Mouse (Mus musculus) CH12.LX (cell line): Measurements from ENCODE around the gene Gm42669. TPM values are rescaled to one million over a fixed set of nuclear protein-coding genes. Genes with fewer than 3 reads are reported as not detected.

Experiments used
- DNase-seq: peaks from one replicate; pipeline ENCODE4 v3.0.0-alpha.2; 2013; ENCODE audit errors: extremely low read depth
- H3K27ac ChIP-seq: 2 replicates; pipeline ENCODE4 v1.5.1; 2012; ENCODE audit warnings: low read depth, mild to moderate bottlenecking, control low read depth, moderate library complexity; ENCODE audit not compliant: insufficient read depth
- H3K27me3 ChIP-seq: replicated peaks from 2 replicates; pipeline ENCODE3; 2012; ENCODE audit warnings: inconsistent platforms
- H3K36me3 ChIP-seq, 2 experiments: replicated peaks in 1 of 2; 2 replicates each; pipeline versions ENCODE3 to v1.6.1; 2012; ENCODE audit warnings: inconsistent platforms in 1 of 2, low read length in 1 of 2, mild to moderate bottlenecking in 1 of 2, mixed read lengths in 1 of 2, moderate library complexity in 1 of 2; ENCODE audit not compliant: control insufficient read depth in 1 of 2, insufficient read depth in 1 of 2
- H3K4me1 ChIP-seq, 2 experiments: 2 replicates each; pipeline ENCODE4 v1.6.1; 2012; ENCODE audit warnings: inconsistent platforms in 1 of 2, moderate library complexity in 1 of 2; ENCODE audit not compliant: insufficient read depth in 2 of 2, control insufficient read depth in 1 of 2
- H3K4me2 ChIP-seq: 2 replicates; pipeline ENCODE4 v1.6.1; 2012; ENCODE audit warnings: low read depth, mild to moderate bottlenecking, control low read depth; ENCODE audit not compliant: poor library complexity, insufficient read depth, severe bottlenecking
- H3K4me3 ChIP-seq, 3 experiments: fragments of 150-350 bp in 1 of 3; sonication (generic) in 1 of 3; replicated peaks in 1 of 3; 2 replicates each; pipeline versions ENCODE3 to v1.5.1; 2011 to 2012; ENCODE audit warnings: low read depth in 2 of 3, low read length in 2 of 3, mild to moderate bottlenecking in 2 of 3, moderate library complexity in 2 of 3, control low read depth in 1 of 3, improper control_type of control experiment in 1 of 3, inconsistent platforms in 1 of 3, mixed read lengths in 1 of 3; ENCODE audit not compliant: poor library complexity in 1 of 3
- H3K79me2 ChIP-seq: replicated peaks from 2 replicates; pipeline ENCODE4 v1.6.1; 2012; ENCODE audit warnings: mild to moderate bottlenecking, moderate library complexity; ENCODE audit not compliant: control insufficient read depth, poor library complexity, insufficient read depth, severe bottlenecking; ENCODE audit errors: extremely low read depth
- H3K9ac ChIP-seq: 2 replicates; pipeline ENCODE4 v1.6.1; 2012; ENCODE audit warnings: low read depth, mild to moderate bottlenecking, control low read depth, moderate library complexity; ENCODE audit not compliant: insufficient read depth
- H3K9me3 ChIP-seq: replicated peaks from 2 replicates; pipeline ENCODE3; 2012; ENCODE audit warnings: low read length, inconsistent platforms, mixed read lengths
- BHLHE40 ChIP-seq: IDR thresholded peaks from 2 replicates; pipeline ENCODE4 v1.6.1; 2011; ENCODE audit warnings: mild to moderate bottlenecking, low read depth, low read length, improper control_type of control experiment
- CHD1 ChIP-seq: IDR thresholded peaks from 2 replicates; pipeline ENCODE4 v1.6.1; 2012; ENCODE audit warnings: low read depth, low read length, improper control_type of control experiment, inconsistent platforms
- CTCF ChIP-seq, 2 experiments: IDR thresholded peaks in 1 of 2; conservative IDR thresholded peaks in 1 of 2; 2 replicates each; pipeline ENCODE4 v1.5.1; 2011 to 2012; ENCODE audit warnings: low read depth in 2 of 2, low read length in 2 of 2, improper control_type of control experiment in 1 of 2, inconsistent platforms in 1 of 2, mild to moderate bottlenecking in 1 of 2, moderate library complexity in 1 of 2
- E2F4 ChIP-seq: IDR thresholded peaks from 2 replicates; pipeline ENCODE4 v1.6.1; 2011; ENCODE audit warnings: low read depth, low read length, improper control_type of control experiment; ENCODE audit not compliant: insufficient replicate concordance
- ELF1 ChIP-seq: IDR thresholded peaks from 2 replicates; pipeline ENCODE4 v1.6.1; 2014; ENCODE audit warnings: low read depth, mild to moderate bottlenecking, inconsistent platforms, low read length, improper control_type of control experiment
- EP300 ChIP-seq: IDR thresholded peaks from 2 replicates; pipeline ENCODE4 v1.6.1; 2011; ENCODE audit warnings: low read length, improper control_type of control experiment
- GABPA ChIP-seq: IDR thresholded peaks from 2 replicates; pipeline ENCODE4 v1.6.1; 2012; ENCODE audit warnings: low read depth, low read length, improper control_type of control experiment, inconsistent platforms; ENCODE audit not compliant: insufficient replicate concordance
- JUN ChIP-seq: IDR thresholded peaks from 2 replicates; pipeline ENCODE4 v1.6.1; 2011; ENCODE audit warnings: low read depth, mild to moderate bottlenecking, low read length, improper control_type of control experiment, moderate library complexity; ENCODE audit not compliant: insufficient read depth
- JUND ChIP-seq: conservative IDR thresholded peaks from 2 replicates; pipeline ENCODE4 v1.6.1; 2011; ENCODE audit warnings: low read depth, low read length, improper control_type of control experiment
- KAT2A ChIP-seq: IDR thresholded peaks from 2 replicates; pipeline ENCODE4 v1.6.1; 2012; ENCODE audit warnings: low read length, improper control_type of control experiment, inconsistent platforms; ENCODE audit not compliant: insufficient replicate concordance
- MAFK ChIP-seq: IDR thresholded peaks from 2 replicates; pipeline ENCODE4 v1.6.1; 2011; ENCODE audit warnings: low read length, improper control_type of control experiment; ENCODE audit not compliant: insufficient replicate concordance
- MAX ChIP-seq: IDR thresholded peaks from 2 replicates; pipeline ENCODE4 v1.6.1; 2011; ENCODE audit warnings: low read length, improper control_type of control experiment
- MAZ ChIP-seq: IDR thresholded peaks from 2 replicates; pipeline ENCODE4 v1.6.1; 2012; ENCODE audit warnings: low read depth, mild to moderate bottlenecking, inconsistent platforms, low read length, improper control_type of control experiment, moderate library complexity
- MEF2A ChIP-seq: IDR thresholded peaks from 2 replicates; pipeline ENCODE4 v1.6.1; 2014; ENCODE audit warnings: low read depth, mild to moderate bottlenecking, inconsistent platforms, low read length, improper control_type of control experiment, borderline replicate concordance
- MYC ChIP-seq: IDR thresholded peaks from 2 replicates; pipeline ENCODE4 v1.6.1; 2011; ENCODE audit warnings: low read depth, mild to moderate bottlenecking, improper control_type of control experiment, low read length
- NELFE ChIP-seq: IDR thresholded peaks from 2 replicates; pipeline ENCODE4 v1.6.1; 2011; ENCODE audit warnings: low read depth, low read length, improper control_type of control experiment
- NRF1 ChIP-seq: IDR thresholded peaks from 2 replicates; pipeline ENCODE4 v1.6.1; 2014; ENCODE audit warnings: low read depth, mild to moderate bottlenecking, inconsistent platforms, low read length, improper control_type of control experiment, moderate library complexity
- PAX5 ChIP-seq: IDR thresholded peaks from 2 replicates; pipeline ENCODE4 v1.6.1; 2012; ENCODE audit warnings: low read length, inconsistent platforms, mixed read lengths
- POLR2A ChIP-seq: IDR thresholded peaks from 2 replicates; pipeline ENCODE4 v1.6.1; 2011; ENCODE audit warnings: low read depth, mild to moderate bottlenecking, improper control_type of control experiment, low read length
- RAD21 ChIP-seq: IDR thresholded peaks from 2 replicates; pipeline ENCODE4 v1.6.1; 2011; ENCODE audit warnings: low read depth, mild to moderate bottlenecking, low read length, improper control_type of control experiment, moderate library complexity
- RCOR1 ChIP-seq: conservative IDR thresholded peaks from 2 replicates; pipeline ENCODE4 v1.6.1; 2012; ENCODE audit warnings: low read depth, mild to moderate bottlenecking, inconsistent platforms, low read length, improper control_type of control experiment
- SIN3A ChIP-seq: IDR thresholded peaks from 2 replicates; pipeline ENCODE4 v1.6.1; 2012; ENCODE audit warnings: low read length, improper control_type of control experiment, inconsistent platforms
- SMC3 ChIP-seq: IDR thresholded peaks from 2 replicates; pipeline ENCODE4 v1.6.1; 2011; ENCODE audit warnings: low read depth, low read length, improper control_type of control experiment
- TBP ChIP-seq: conservative IDR thresholded peaks from 2 replicates; pipeline ENCODE4 v1.6.1; 2011; ENCODE audit warnings: low read depth, low read length, improper control_type of control experiment
- UBTF ChIP-seq: IDR thresholded peaks from 2 replicates; pipeline ENCODE4 v1.6.1; 2012; ENCODE audit warnings: low read depth, mild to moderate bottlenecking, inconsistent platforms, low read length, improper control_type of control experiment, moderate library complexity
- ZC3H11A ChIP-seq: IDR thresholded peaks from 2 replicates; pipeline ENCODE4 v1.6.1; 2012; ENCODE audit warnings: low read depth, mild to moderate bottlenecking, inconsistent platforms, low read length, improper control_type of control experiment
- ZMIZ1 ChIP-seq: IDR thresholded peaks from 2 replicates; pipeline ENCODE4 v1.6.1; 2012; ENCODE audit warnings: low read depth, mild to moderate bottlenecking, inconsistent platforms, low read length, improper control_type of control experiment
- ZNF384 ChIP-seq: IDR thresholded peaks from 2 replicates; pipeline ENCODE4 v1.6.1; 2012; ENCODE audit warnings: low read depth, low read length, improper control_type of control experiment, inconsistent platforms
- dilution Hi-C: fragments of 300-500 bp; cut with MboI; formaldehyde crosslinking; loops from 2 replicates; pipeline ENCODE4 v1.14.3; 2020; ENCODE audit warnings: low sequenced_read_pairs; ENCODE audit not compliant: extremely low pct_unique_long_range_greater_than_20kb, extremely low pct_ligation_motif_present
- in situ Hi-C: fragments of 300-500 bp; cut with MboI; formaldehyde crosslinking; loops from 3 replicates; pipeline ENCODE4 v1.14.3; 2019; ENCODE audit warnings: low sequenced_read_pairs, low pct_ligation_motif_present, low pct_unique_long_range_greater_than_20kb, mixed read lengths
- polyA plus RNA-seq: library from polyadenylated mRNA; unstranded; fragments of >175 nt; gene quantifications from 2 replicates; pipeline ENCODE4 v1.2.1, GENCODE M21; 2012; ENCODE audit warnings: low read depth; ENCODE audit not compliant: insufficient read length
- total RNA-seq, 2 experiments: library from RNA; depleted of rRNA; stranded (reverse); fragments of 300-350 nt in 1 of 2; fragments of >200 nt in 1 of 2; gene quantifications; 2 replicates each; pipeline ENCODE4 v1.2.3; 2012 to 2014

Gene Gm42669
- total and polyA plus RNA-seq, 3 experiments, result 0.17 to 1.0 TPM; not detected in 1

GRCm38 (mm10) chr5:107597301-107598077 lies 90.1 kb downstream of the Gm42669 start, which contains the start of the genes Rpap2 and Glmn (continued):
- TF ChIP-seq MAX (peak; percentile 47), GABPA (no peak), JUND (no peak), SMC3 (no peak), JUN (no peak), EP300 (no peak), KAT2A (0 out of 2 replicates have a peak, but pooled peaks have one; percentile 8), POLR2A (peak; percentile 94), RCOR1 (no peak), E2F4 (0 out of 2 replicates have a peak, but pooled peaks have one; percentile 14), CHD1 (peak; percentile 31)

GRCm38 (mm10) chr5:107598380-107598779 lies 91.0 kb downstream of the Gm42669 start:
- peaks cover 3% of the 10 kb centered on the region; the same call in 1 of the 2 replicates for H3K79me2 ChIP-seq
- H3K9ac ChIP-seq, result peak overlapping the region; percentile 81
- peak; percentile 18 for DNase-seq
- dilution Hi-C loops, result no loop called here
- H3K36me3 ChIP-seq, result peaks cover 18 to 41% of the 10 kb centered on the region in 2 experiments
- peaks cover 9 to 38% of the 10 kb centered on the region in 2 experiments for H3K4me1 ChIP-seq
- H3K27ac ChIP-seq, result no peak overlapping the region
- H3K27me3 ChIP-seq, result no peaks in the 10 kb centered on the region
- in situ Hi-C loops, result no loop called here
- H3K4me2 ChIP-seq, result peak overlapping the region; percentile 96
- H3K4me3 ChIP-seq, result peak overlapping the region; percentile 81 to 98 (median 91)
- no peaks in the 10 kb centered on the region for H3K9me3 ChIP-seq
- TF ChIP-seq MYC (0 out of 2 replicates have a peak, but pooled peaks have one; percentile 22), MAZ (no peak), CHD1 (no peak; the same call in 1 of the 2 replicates), MAX (peak; percentile 31), ZNF384 (peak; percentile 66), SIN3A (peak; percentile 13; the same call in 1 of the 2 replicates)

DNA sequence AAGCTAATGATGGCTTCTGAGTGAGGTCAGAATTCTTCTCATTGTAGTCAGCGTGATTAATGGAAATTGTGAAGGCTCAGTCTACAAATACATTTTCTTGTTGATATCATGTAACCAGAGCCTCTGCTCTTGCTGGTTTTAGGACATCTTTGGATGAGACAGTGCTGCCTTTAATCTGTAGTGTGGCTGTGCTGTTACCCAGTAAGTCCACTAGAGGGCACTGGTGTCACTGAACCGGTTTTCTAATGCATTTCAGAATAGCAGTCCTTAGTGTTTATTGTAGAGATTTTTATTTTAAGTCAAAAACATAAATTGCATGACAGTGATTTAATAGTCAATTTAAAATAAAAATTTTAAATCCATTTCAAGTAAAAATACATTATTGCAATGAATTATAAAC lies 103.8 kb downstream of the Gm42669 start:
- H3K27ac ChIP-seq, result no peak overlapping the region
- DNase-seq, result peak; percentile 75
- H3K4me3 ChIP-seq, result no peak overlapping the region
- in situ Hi-C loops (loop anchor here (25.0 kb wide), 1 partner anchor 276 kb away; the partner anchor contains the start of gene Evi5), dilution Hi-C loops (no loop called here)
- no peak overlapping the region for H3K4me2 ChIP-seq
- H3K36me3 ChIP-seq, result peaks cover 43 to 76% of the 10 kb centered on the region in 2 experiments
- H3K27me3 ChIP-seq, result no peaks in the 10 kb centered on the region
- H3K4me1 ChIP-seq, result peaks cover 0 to 3% of the 10 kb centered on the region in 2 experiments; a peak in 1 of 4 replicates
- no peak overlapping the region for H3K9ac ChIP-seq
- no peaks in the 10 kb centered on the region for H3K79me2 ChIP-seq
- H3K9me3 ChIP-seq, result no peaks in the 10 kb centered on the region
- TF ChIP-seq MYC (no peak), NELFE (no peak), ELF1 (no peak), PAX5 (no peak), UBTF (no peak), ZC3H11A (peak; percentile 79), ZMIZ1 (no peak), RAD21 (peak; percentile 91), EP300 (no peak), TBP (no peak), E2F4 (0 out of 2 replicates have a peak, but pooled peaks have one; percentile 36), SMC3 (peak; percentile 86), BHLHE40 (no peak), MEF2A (no peak), MAFK (no peak), NRF1 (no peak), MAX (no peak), CHD1 (no peak), CTCF (conservative IDR thresholded peaks at IDR 0.05 in 1 of 2, IDR thresholded peaks at IDR 0.05 in 1 of 2; ENCODE audit: low read depth in 2 of 2, low read length in 2 of 2) (peak; percentile 94 to 95), JUND (no peak; the same call in 1 of the 2 replicates)
